Mouse (Mus musculus): ENCODE measurements around the gene Kcnj12. TPM values are rescaled to one million over a fixed set of nuclear protein-coding genes. Genes with fewer than 3 reads are reported as not detected.

Kcnj12 gene
- polyA plus RNA-seq, 1 experiment from 2014 or later: 5.4 TPM

- no peaks in the 10 kb centered on the region for H3K27me3 ChIP-seq (ENCODE audit: control insufficient read depth, insufficient read depth, low read length)
- 49% methylated on average over 8 of the region's 8 CpGs for whole genome bisulfite sequencing
- peaks cover 2% of the 10 kb centered on the region; the same call in 1 of the 2 replicates for H3K9me3 ChIP-seq (ENCODE audit: control insufficient read depth, low read length)
- no peaks in the 10 kb centered on the region; a peak in 1 of 4 replicates for H3K4me1 ChIP-seq (ENCODE audit: control insufficient read depth in 2 of 2, insufficient read depth in 2 of 2, low read length in 2 of 2)
- H3K9ac ChIP-seq (ENCODE audit: low read length): no peak overlapping the region
- no peak overlapping the region for H3K4me3 ChIP-seq (ENCODE audit: control insufficient read depth in 1 of 2, insufficient read depth in 1 of 2, low read depth in 1 of 2, low read length in 2 of 2)
- H3K4me2 ChIP-seq (ENCODE audit: low read length): no peak overlapping the region
- H3K36me3 ChIP-seq (ENCODE audit: control insufficient read depth, insufficient read depth, low read length): no peaks in the 10 kb centered on the region
- H3K27ac ChIP-seq (replicated peaks in 1 of 2; ENCODE audit: control insufficient read depth in 1 of 2, insufficient read depth in 1 of 2, low read depth in 2 of 2, low read length in 2 of 2): no peak overlapping the region
- no peak for ATAC-seq (ENCODE audit: insufficient number of reproducible peaks, insufficient read depth, low FRiP score, low read depth)
These were observed 93.9 kb downstream of the Kcnj12 start for GRCm38 (mm10) chr11:61116226-61116625.

- H3K4me1 ChIP-seq (ENCODE audit: control insufficient read depth in 2 of 2, insufficient read depth in 2 of 2, low read length in 2 of 2): no peaks in the 10 kb centered on the region
- no peak overlapping the region for H3K9ac ChIP-seq (ENCODE audit: low read length)
- no peaks in the 10 kb centered on the region for H3K27me3 ChIP-seq (ENCODE audit: control insufficient read depth, insufficient read depth, low read length)
- no peak overlapping the region for H3K27ac ChIP-seq (replicated peaks in 1 of 2; ENCODE audit: control insufficient read depth in 1 of 2, insufficient read depth in 1 of 2, low read depth in 2 of 2, low read length in 2 of 2)
- H3K4me2 ChIP-seq (ENCODE audit: low read length): no peak overlapping the region
- no peak for ATAC-seq (ENCODE audit: insufficient number of reproducible peaks, insufficient read depth, low FRiP score, low read depth)
- H3K9me3 ChIP-seq (ENCODE audit: control insufficient read depth, low read length): peaks cover 2% of the 10 kb centered on the region; the same call in 1 of the 2 replicates
- 79% methylated on average over 3 of the region's 3 CpGs for WGBS
- H3K36me3 ChIP-seq (ENCODE audit: control insufficient read depth, insufficient read depth, low read length): no peaks in the 10 kb centered on the region
- no peak overlapping the region for H3K4me3 ChIP-seq (ENCODE audit: control insufficient read depth in 1 of 2, insufficient read depth in 1 of 2, low read depth in 1 of 2, low read length in 2 of 2)
These were observed 97.7 kb downstream of the Kcnj12 start for GRCm38 (mm10) chr11:61119996-61120583.

Other genes starting within 250 kb of the Kcnj12 start
- gene Top3a, start 245.2 kb upstream of the Kcnj12 start, polyA plus RNA-seq (2014; fragmentation: Nextera tagmentation; extraction: Ambion mirVana): 8.3 and 8.5 TPM in 2 replicates
- gene Smcr8, start 245.0 kb upstream of the Kcnj12 start, polyA plus RNA-seq (2014; fragmentation: Nextera tagmentation; extraction: Ambion mirVana): 4.6 and 4.9 TPM in 2 replicates
- 29.6 and 40.4 TPM in 2 replicates for gene Shmt1, start 210.8 kb upstream of the Kcnj12 start, polyA plus RNA-seq (2014; fragmentation: Nextera tagmentation; extraction: Ambion mirVana)
- gene Dhrs7b, start 191.9 kb upstream of the Kcnj12 start, polyA plus RNA-seq (2014; fragmentation: Nextera tagmentation; extraction: Ambion mirVana): 27.6 and 30.2 TPM in 2 replicates
- gene Tmem11, start 143.3 kb upstream of the Kcnj12 start, polyA plus RNA-seq (2014; fragmentation: Nextera tagmentation; extraction: Ambion mirVana): 63.3 and 67.3 TPM in 2 replicates
- 20.4 and 21.1 TPM in 2 replicates for gene Natd1, start 107.8 kb upstream of the Kcnj12 start, polyA plus RNA-seq (2014; fragmentation: Nextera tagmentation; extraction: Ambion mirVana)
- gene Map2k3, start 90.5 kb upstream of the Kcnj12 start, polyA plus RNA-seq (2014; fragmentation: Nextera tagmentation; extraction: Ambion mirVana): 59.2 and 62.6 TPM in 2 replicates
- gene Tnfrsf13b, start 104.2 kb downstream of the Kcnj12 start, polyA plus RNA-seq (2014; fragmentation: Nextera tagmentation; extraction: Ambion mirVana): 1.8 and 1.9 TPM in 2 replicates
- gene Usp22, start 152.5 kb downstream of the Kcnj12 start, polyA plus RNA-seq (2014; fragmentation: Nextera tagmentation; extraction: Ambion mirVana): 92.2 and 92.5 TPM in 2 replicates
- gene Aldh3a1, start 185.0 kb downstream of the Kcnj12 start, polyA plus RNA-seq (2014; fragmentation: Nextera tagmentation; extraction: Ambion mirVana): 0.45 and 0.53 TPM in 2 replicates
- 35.7 and 43.8 TPM in 2 replicates for gene Aldh3a2, start 244.9 kb downstream of the Kcnj12 start, polyA plus RNA-seq (2014; fragmentation: Nextera tagmentation; extraction: Ambion mirVana)